Comparison of ENCODE assay signal across 9 mouse cellular contexts in genomic region chr15:81247583-81248340, GRCm38 (mm10). TPM values are rescaled to one million over a fixed set of nuclear protein-coding genes. Genes with fewer than 3 reads are reported as not detected.
A peak's percentile ranks its signal among the peaks of the same experiment; 100 is the strongest.
DNase-seq lines count a peak whose midpoint lies in the region; ATAC-seq lines count a peak whose summit lies in the region.
"Had no signal": no experiment of that assay in that cellular context is flagged by ENCODE, and none has a peak within 500 bp of the region (broad histone marks: within the 10 kb centered on the region; RNA-seq: fewer than 3 reads in every experiment).

No protein-coding gene starts in this region.

- DNase-seq in gastrocnemius, adult 18-20 months (ENCODE audit: low spot score) = peak; percentile 81
- DNase-seq in gastrocnemius, postnatal 4 days (ENCODE audit: low spot score in 2 of 2) = no peak
- peak; percentile 81 for DNase-seq in adrenal gland, adult 8-10 months
- DNase-seq in kidney, postnatal 25 days = peak; percentile 91 to 95
- no peak for DNase-seq in left cerebral cortex, adult 11 months (ENCODE audit: low spot score)
- DNase-seq in B cell, adult 2 months = no peak

- H3K36me3 ChIP-seq in heart, embryonic 15.5 days = no peaks in the 10 kb centered on the region
- H3K36me3 ChIP-seq in stomach, embryonic 16.5 days (ENCODE audit: control insufficient read depth, insufficient read depth, low read length) = no peaks in the 10 kb centered on the region

- peak overlapping the region; percentile 54 for H3K27ac ChIP-seq in heart, embryonic 15.5 days
- peak overlapping the region; percentile 82 for H3K27ac ChIP-seq in stomach, embryonic 16.5 days (ENCODE audit: low read length)

- no peak for ATAC-seq in heart, embryonic 15.5 days (replicated peaks; ENCODE audit: insufficient number of reproducible peaks, insufficient read depth, low FRiP score, low read depth)
- ATAC-seq in stomach, embryonic 16.5 days (ENCODE audit: insufficient read depth, low FRiP score) = peak; percentile 86

- 31% methylated on average over 13 of the region's 13 CpGs for WGBS in heart, embryonic 15.5 days
- WGBS in stomach, embryonic 16.5 days = 4% methylated on average over 13 of the region's 13 CpGs

- no peaks in the 10 kb centered on the region for H3K9me3 ChIP-seq in heart, embryonic 15.5 days (replicated peaks)
- peaks cover 7% of the 10 kb centered on the region; the same call in 1 of the 2 replicates for H3K9me3 ChIP-seq in stomach, embryonic 16.5 days (replicated peaks; ENCODE audit: control insufficient read depth, low read length)

- no peaks in the 10 kb centered on the region for H3K27me3 ChIP-seq in heart, embryonic 15.5 days
- no peaks in the 10 kb centered on the region for H3K27me3 ChIP-seq in stomach, embryonic 16.5 days (ENCODE audit: control insufficient read depth, insufficient read depth, low read length)

- peak overlapping the region; percentile 42 for H3K4me2 ChIP-seq in heart, embryonic 15.5 days
- peak overlapping the region; percentile 45 for H3K4me2 ChIP-seq in stomach, embryonic 16.5 days (ENCODE audit: low read depth, low read length)

- H3K4me3 ChIP-seq in heart, embryonic 15.5 days = 0 out of 2 replicates have a peak overlapping the region, but pooled peaks have one; percentile 6
- H3K4me3 ChIP-seq in stomach, embryonic 16.5 days (replicated peaks; ENCODE audit: low read length) = peak overlapping the region; percentile 12

- H3K4me1 ChIP-seq in heart, embryonic 15.5 days (replicated peaks) = peaks cover 7% of the 10 kb centered on the region
- peaks cover 18% of the 10 kb centered on the region for H3K4me1 ChIP-seq in stomach, embryonic 16.5 days (ENCODE audit: control insufficient read depth, insufficient read depth, low read length)

- H3K9ac ChIP-seq in heart, embryonic 15.5 days = no peak overlapping the region
- H3K9ac ChIP-seq in stomach, embryonic 16.5 days (ENCODE audit: low read length) = peak overlapping the region; percentile 27; the same call in 1 of the 2 replicates

RNA-seq across cellular contexts. Expression of gene Mchr1, which starts 12.5 kb away (rescaled TPM):
- 1 to 10 TPM; 1.5 to 3.3 TPM for total RNA-seq in gastrocnemius, adult 18-20 months (2021)
- 1 to 10 TPM; 2.7 to 3.9 TPM for total RNA-seq in gastrocnemius, postnatal 4 days (2021)
- total RNA-seq in adrenal gland, adult 8-10 months (2022) = under 1 TPM; 0.15 to 0.86 (median 0.51) TPM
- 0.13 and 0.22 TPM in 2 replicates for polyA plus RNA-seq in heart, embryonic 15.5 days (2015; fragmentation: Nextera tagmentation; extraction: Ambion mirVana)
- 1.7 and 2.3 TPM in 2 replicates for polyA plus RNA-seq in stomach, embryonic 16.5 days (2015; fragmentation: Nextera tagmentation; extraction: Ambion mirVana)
- total RNA-seq: CH12.LX had no signal

RNA-seq across cellular contexts. Expression of gene Mrtfa, which starts 57.2 kb away (rescaled TPM):
- 10 to 100 TPM; 17.5 to 17.7 TPM for total RNA-seq in gastrocnemius, adult 18-20 months (2021)
- 10 to 100 TPM; 54.1 to 55.7 TPM for total RNA-seq in gastrocnemius, postnatal 4 days (2021)
- 10 to 100 TPM; 23.4 to 48.9 (median 33.4) TPM for total RNA-seq in adrenal gland, adult 8-10 months (2022)
- 11.4 and 19.0 TPM in 2 replicates for polyA plus RNA-seq in heart, embryonic 15.5 days (2015; fragmentation: Nextera tagmentation; extraction: Ambion mirVana)
- polyA plus RNA-seq in stomach, embryonic 16.5 days (2015; fragmentation: Nextera tagmentation; extraction: Ambion mirVana) = 25.4 and 26.2 TPM in 2 replicates

Comparison
In these comparisons a context has a peak if more than half of its experiments do, and no peak if none do; other contexts are left out.
1. DNase-seq: peak in gastrocnemius, adult 18-20 months (single experiment), adrenal gland, adult 8-10 months (single experiment) and kidney, postnatal 25 days (2 of 2); none in gastrocnemius, postnatal 4 days (0 of 2), left cerebral cortex, adult 11 months (single experiment) and B cell, adult 2 months (0 of 2).